Mouse (Mus musculus): ENCODE results near the gene Fam166a. TPM values are rescaled to one million over a fixed set of nuclear protein-coding genes. Genes with fewer than 3 reads are reported as not detected.

Gene Fam166a
- polyA plus RNA-seq, 1 experiment, result 1.8 TPM

GRCm38 (mm10) chr2:25182664-25183063 is 35.9 kb upstream of the Fam166a start:
- Histone ChIP-seq H3K4me3 (ENCODE audit: low read depth, low read length) (no peak overlapping the region), H3K4me1 (ENCODE audit: control insufficient read depth, insufficient read depth, low read length) (peaks cover 3% of the 10 kb centered on the region), H3K9ac (ENCODE audit: low read depth, poor library complexity, severe bottlenecking) (no peak overlapping the region), H3K27me3 (ENCODE audit: control insufficient read depth, insufficient read depth, low read length, poor library complexity, severe bottlenecking) (no peaks in the 10 kb centered on the region), H3K9me3 (replicated peaks; ENCODE audit: control insufficient read depth, insufficient read depth, low read length, poor library complexity, severe bottlenecking) (no peaks in the 10 kb centered on the region), H3K36me3 (ENCODE audit: control insufficient read depth, insufficient read depth, low read length, poor library complexity, severe bottlenecking) (no peaks in the 10 kb centered on the region), H3K27ac (ENCODE audit: insufficient read depth, low read length) (no peak overlapping the region)
- no peak for TF ChIP-seq POLR2A (IDR thresholded peaks at IDR 0.05; ENCODE audit: insufficient read depth, low read length)
- no peak for TF ChIP-seq CTCF (IDR thresholded peaks at IDR 0.05; ENCODE audit: low read depth, low read length)
- no peak for TF ChIP-seq EP300 (IDR thresholded peaks at IDR 0.05; ENCODE audit: insufficient read depth, low read depth, low read length)

DNA sequence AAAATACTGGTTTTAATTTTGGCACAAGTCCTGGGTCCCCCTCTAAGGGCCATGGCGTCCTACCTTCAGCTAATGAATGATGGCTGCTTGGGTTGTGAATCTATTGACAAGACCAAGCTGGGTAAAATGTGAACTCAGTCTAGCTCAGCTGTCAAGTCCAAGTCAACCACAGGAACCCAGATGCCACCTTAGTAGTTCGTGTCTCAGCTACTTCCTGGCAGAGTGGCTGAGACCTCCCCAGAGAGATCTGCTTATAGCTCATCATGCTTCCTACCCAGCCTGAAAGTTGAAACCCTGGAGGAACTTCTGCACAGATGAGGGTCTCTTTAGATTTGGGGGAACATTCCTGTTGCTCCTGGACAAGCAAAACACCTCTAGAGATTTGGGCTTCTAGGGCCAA is 35.2 kb upstream of the Fam166a start:
- Histone ChIP-seq H3K27me3 (ENCODE audit: control insufficient read depth, insufficient read depth, low read length, poor library complexity, severe bottlenecking) (no peaks in the 10 kb centered on the region), H3K4me1 (ENCODE audit: control insufficient read depth, insufficient read depth, low read length) (peaks cover 3% of the 10 kb centered on the region)

DNA sequence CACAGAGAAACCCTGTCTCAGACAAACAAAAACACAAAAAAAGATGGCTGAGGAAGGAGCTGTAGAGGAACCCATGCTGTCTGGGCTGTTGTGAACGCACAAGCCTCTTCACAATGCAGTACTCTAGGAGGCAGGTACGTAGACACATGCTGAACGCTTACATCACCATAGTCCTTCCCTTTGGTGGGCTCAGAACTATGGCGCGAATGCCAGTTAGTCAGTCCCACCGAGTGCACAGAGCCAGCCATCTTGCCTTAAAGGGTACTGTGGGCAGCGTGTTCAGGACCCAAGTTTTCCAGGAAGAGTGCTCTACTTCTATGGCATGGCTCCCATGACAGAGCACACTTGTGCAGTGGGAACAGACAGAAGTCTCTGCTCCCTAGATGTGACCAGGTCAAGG is 34.0 kb upstream of the Fam166a start:
- H3K27ac ChIP-seq (ENCODE audit: insufficient read depth, low read length), result no peak overlapping the region
- H3K27me3 ChIP-seq (ENCODE audit: control insufficient read depth, insufficient read depth, low read length, poor library complexity, severe bottlenecking), result no peaks in the 10 kb centered on the region
- no peak for TF ChIP-seq EP300 (IDR thresholded peaks at IDR 0.05; ENCODE audit: insufficient read depth, low read depth, low read length)
- H3K9me3 ChIP-seq (replicated peaks; ENCODE audit: control insufficient read depth, insufficient read depth, low read length, poor library complexity, severe bottlenecking), result no peaks in the 10 kb centered on the region
- H3K4me1 ChIP-seq (ENCODE audit: control insufficient read depth, insufficient read depth, low read length), result peaks cover 3% of the 10 kb centered on the region
- H3K36me3 ChIP-seq (ENCODE audit: control insufficient read depth, insufficient read depth, low read length, poor library complexity, severe bottlenecking), result no peaks in the 10 kb centered on the region
- H3K9ac ChIP-seq (ENCODE audit: low read depth, poor library complexity, severe bottlenecking), result no peak overlapping the region
- H3K4me3 ChIP-seq (ENCODE audit: low read depth, low read length), result no peak overlapping the region

More for the DNA sequence above, 35.2 kb upstream of the Fam166a start:
- Histone ChIP-seq H3K4me3 (ENCODE audit: low read depth, low read length) (no peak overlapping the region), H3K27ac (ENCODE audit: insufficient read depth, low read length) (no peak overlapping the region), H3K9me3 (replicated peaks; ENCODE audit: control insufficient read depth, insufficient read depth, low read length, poor library complexity, severe bottlenecking) (no peaks in the 10 kb centered on the region), H3K9ac (ENCODE audit: low read depth, poor library complexity, severe bottlenecking) (no peak overlapping the region), H3K36me3 (ENCODE audit: control insufficient read depth, insufficient read depth, low read length, poor library complexity, severe bottlenecking) (no peaks in the 10 kb centered on the region)
- TF ChIP-seq POLR2A (IDR thresholded peaks at IDR 0.05; ENCODE audit: insufficient read depth, low read length) (no peak), EP300 (IDR thresholded peaks at IDR 0.05; ENCODE audit: insufficient read depth, low read depth, low read length) (no peak), CTCF (IDR thresholded peaks at IDR 0.05; ENCODE audit: low read depth, low read length) (no peak)

DNA sequence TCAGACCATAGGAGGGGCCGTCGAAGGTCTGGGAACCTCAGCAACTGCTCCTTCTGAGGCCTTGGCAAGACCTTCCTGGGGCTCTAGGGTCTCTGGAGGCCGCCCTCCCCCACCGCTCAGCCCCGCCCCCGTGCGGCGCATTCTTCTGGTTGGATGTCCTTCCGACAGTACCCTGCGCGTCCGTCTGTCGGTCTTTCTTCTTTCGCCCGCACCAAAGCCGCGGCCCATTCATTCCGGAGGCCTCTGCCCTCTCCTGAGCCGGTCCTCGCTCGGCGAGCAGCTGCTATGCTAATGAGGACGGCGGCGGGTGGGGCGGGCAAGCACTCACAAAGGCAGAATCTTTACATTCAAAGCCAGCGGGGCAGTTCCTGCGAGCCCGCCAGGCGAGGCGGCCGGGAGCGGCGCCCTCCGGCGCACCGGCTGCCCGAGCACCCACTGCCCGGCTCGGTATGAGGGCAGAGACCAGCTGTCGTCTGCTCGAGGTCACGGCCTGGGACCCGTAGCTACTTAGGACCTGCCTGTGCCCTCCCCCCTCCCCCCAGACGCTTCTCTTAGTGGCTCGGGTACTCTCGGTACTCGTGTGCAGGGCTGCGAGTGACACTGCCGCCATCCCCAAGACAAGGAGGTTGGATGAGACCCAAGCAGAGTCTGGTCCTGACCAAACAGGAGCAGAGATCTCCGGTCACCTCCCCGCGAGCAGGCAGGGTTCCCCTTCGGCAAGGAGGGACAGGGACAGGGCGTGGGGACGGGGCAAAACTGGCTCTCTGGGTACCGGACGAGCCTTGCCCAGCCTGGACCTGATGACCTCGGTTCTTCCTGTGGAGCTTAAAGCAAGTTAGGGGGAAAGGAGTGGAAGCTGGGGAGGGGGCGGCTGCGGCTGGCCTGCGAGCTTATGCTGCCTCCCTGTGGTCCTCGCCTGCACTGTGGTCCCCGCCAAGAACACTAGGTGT is 32.6 kb upstream of the Fam166a start:
- Histone ChIP-seq H3K4me1 (ENCODE audit: control insufficient read depth, insufficient read depth, low read length) (peaks cover 3% of the 10 kb centered on the region), H3K27ac (ENCODE audit: insufficient read depth, low read length) (peak overlapping the region; percentile 6; the same call in 1 of the 2 replicates), H3K27me3 (ENCODE audit: control insufficient read depth, insufficient read depth, low read length, poor library complexity, severe bottlenecking) (no peaks in the 10 kb centered on the region), H3K36me3 (ENCODE audit: control insufficient read depth, insufficient read depth, low read length, poor library complexity, severe bottlenecking) (no peaks in the 10 kb centered on the region), H3K9ac (ENCODE audit: low read depth, poor library complexity, severe bottlenecking) (peak overlapping the region; percentile 45), H3K9me3 (replicated peaks; ENCODE audit: control insufficient read depth, insufficient read depth, low read length, poor library complexity, severe bottlenecking) (no peaks in the 10 kb centered on the region), H3K4me3 (ENCODE audit: low read depth, low read length) (peak overlapping the region; percentile 72)
- TF ChIP-seq EP300 (IDR thresholded peaks at IDR 0.05; ENCODE audit: insufficient read depth, low read depth, low read length), result no peak; the same call in 1 of the 2 replicates
- TF ChIP-seq CTCF (IDR thresholded peaks at IDR 0.05; ENCODE audit: low read depth, low read length), result peak; percentile 83

DNA sequence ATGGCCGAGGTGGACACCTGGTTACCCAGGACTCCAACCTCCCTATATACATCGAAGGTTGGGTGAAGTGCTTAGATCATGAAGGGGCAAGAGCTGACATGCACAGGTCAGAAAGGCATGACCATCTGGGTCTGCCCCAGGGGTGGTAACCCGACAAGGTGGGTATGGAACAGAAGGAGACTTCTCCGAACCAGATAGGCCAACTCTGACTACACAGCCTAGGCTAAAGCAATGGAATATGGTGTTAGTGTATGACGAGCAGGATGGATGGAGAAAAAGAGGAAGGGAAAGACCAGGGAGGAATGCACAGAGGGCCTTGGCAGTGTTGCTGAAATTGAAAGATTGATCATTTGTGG is 32.0 kb upstream of the Fam166a start:
- Histone ChIP-seq H3K9me3 (replicated peaks; ENCODE audit: control insufficient read depth, insufficient read depth, low read length, poor library complexity, severe bottlenecking) (no peaks in the 10 kb centered on the region), H3K9ac (ENCODE audit: low read depth, poor library complexity, severe bottlenecking) (no peak overlapping the region), H3K27ac (ENCODE audit: insufficient read depth, low read length) (no peak overlapping the region), H3K27me3 (ENCODE audit: control insufficient read depth, insufficient read depth, low read length, poor library complexity, severe bottlenecking) (no peaks in the 10 kb centered on the region), H3K4me1 (ENCODE audit: control insufficient read depth, insufficient read depth, low read length) (peaks cover 3% of the 10 kb centered on the region), H3K36me3 (ENCODE audit: control insufficient read depth, insufficient read depth, low read length, poor library complexity, severe bottlenecking) (no peaks in the 10 kb centered on the region), H3K4me3 (ENCODE audit: low read depth, low read length) (no peak overlapping the region)
- no peak for TF ChIP-seq EP300 (IDR thresholded peaks at IDR 0.05; ENCODE audit: insufficient read depth, low read depth, low read length)
- no peak for TF ChIP-seq POLR2A (IDR thresholded peaks at IDR 0.05; ENCODE audit: insufficient read depth, low read length)
- no peak for TF ChIP-seq CTCF (IDR thresholded peaks at IDR 0.05; ENCODE audit: low read depth, low read length)

DNA sequence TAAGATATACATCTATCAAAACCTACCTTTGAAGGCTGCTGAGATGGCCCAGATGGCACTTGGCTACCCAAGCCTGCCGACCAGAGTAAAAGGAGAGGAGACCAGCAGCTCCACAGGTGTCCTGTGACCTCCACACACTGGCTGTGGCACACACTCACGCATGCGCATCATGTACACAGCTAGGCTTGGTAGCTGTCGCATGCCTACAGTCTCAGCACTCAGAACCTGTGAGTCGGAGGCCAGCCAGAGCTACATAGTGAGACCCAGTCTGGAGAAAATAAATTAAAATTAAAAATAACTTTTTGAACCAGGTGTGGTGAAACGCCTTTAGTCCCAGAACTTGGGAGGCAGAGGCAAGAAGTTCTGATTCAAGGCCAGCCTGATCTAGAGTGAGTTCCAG is 30.7 kb upstream of the Fam166a start:
- no peaks in the 10 kb centered on the region for H3K36me3 ChIP-seq (ENCODE audit: control insufficient read depth, insufficient read depth, low read length, poor library complexity, severe bottlenecking)
- no peak overlapping the region for H3K4me3 ChIP-seq (ENCODE audit: low read depth, low read length)
- no peaks in the 10 kb centered on the region for H3K27me3 ChIP-seq (ENCODE audit: control insufficient read depth, insufficient read depth, low read length, poor library complexity, severe bottlenecking)
- no peak overlapping the region for H3K9ac ChIP-seq (ENCODE audit: low read depth, poor library complexity, severe bottlenecking)
- H3K4me1 ChIP-seq (ENCODE audit: control insufficient read depth, insufficient read depth, low read length), result peaks cover 2% of the 10 kb centered on the region
- H3K9me3 ChIP-seq (replicated peaks; ENCODE audit: control insufficient read depth, insufficient read depth, low read length, poor library complexity, severe bottlenecking), result no peaks in the 10 kb centered on the region
- no peak for TF ChIP-seq POLR2A (IDR thresholded peaks at IDR 0.05; ENCODE audit: insufficient read depth, low read length)
- TF ChIP-seq EP300 (IDR thresholded peaks at IDR 0.05; ENCODE audit: insufficient read depth, low read depth, low read length), result no peak
- no peak for TF ChIP-seq CTCF (IDR thresholded peaks at IDR 0.05; ENCODE audit: low read depth, low read length)
- H3K27ac ChIP-seq (ENCODE audit: insufficient read depth, low read length), result no peak overlapping the region
